Mouse (Mus musculus): ENCODE results near the gene Upf3b. TPM values are rescaled to one million over a fixed set of nuclear protein-coding genes. Genes with fewer than 3 reads are reported as not detected.
"Not testable (repeated sequence)": the region's sequence is repeated elsewhere in the genome, so short reads cannot be mapped to it uniquely, and the experiment has no call there.

Gene Upf3b
- polyA plus RNA-seq, 1 experiment = 37.8 TPM

- no peak for DNase-seq (ENCODE audit: low read depth)
- no peak for TF ChIP-seq CTCF (IDR thresholded peaks at IDR 0.05; ENCODE audit: borderline replicate concordance, extremely low read depth, insufficient read depth, insufficient read length)
Observed at GRCm38 (mm10) chrX:37109526-37110192, 463 bp downstream of the Upf3b start.

- TF ChIP-seq POLR2A (IDR thresholded peaks at IDR 0.05; ENCODE audit: borderline replicate concordance, extremely low read depth, insufficient read depth, insufficient read length, poor library complexity, severe bottlenecking) = no peak
- no peak for TF ChIP-seq CTCF (IDR thresholded peaks at IDR 0.05; ENCODE audit: borderline replicate concordance, extremely low read depth, insufficient read depth, insufficient read length)
- DNase-seq (ENCODE audit: low read depth) = no peak
Observed at GRCm38 (mm10) chrX:37103826-37104225, 6.3 kb downstream of the Upf3b start.

GRCm38 (mm10) chrX:37098681-37099080 lies 11.4 kb downstream of the Upf3b start:
- DNase-seq (ENCODE audit: low read depth) = no peak
- no peak for TF ChIP-seq POLR2A (IDR thresholded peaks at IDR 0.05; ENCODE audit: borderline replicate concordance, extremely low read depth, insufficient read depth, insufficient read length, poor library complexity, severe bottlenecking)
- no peak for TF ChIP-seq CTCF (IDR thresholded peaks at IDR 0.05; ENCODE audit: borderline replicate concordance, extremely low read depth, insufficient read depth, insufficient read length)

GRCm38 (mm10) chrX:37095106-37095768 lies 14.9 kb downstream of the Upf3b start:
- no peak for DNase-seq (ENCODE audit: low read depth)
- TF ChIP-seq POLR2A (IDR thresholded peaks at IDR 0.05; ENCODE audit: borderline replicate concordance, extremely low read depth, insufficient read depth, insufficient read length, poor library complexity, severe bottlenecking) = no peak
- no peak for TF ChIP-seq CTCF (IDR thresholded peaks at IDR 0.05; ENCODE audit: borderline replicate concordance, extremely low read depth, insufficient read depth, insufficient read length)

GRCm38 (mm10) chrX:37091457-37091856 lies 18.7 kb downstream of the Upf3b start:
- DNase-seq (ENCODE audit: low read depth) = no peak
- no peak for TF ChIP-seq POLR2A (IDR thresholded peaks at IDR 0.05; ENCODE audit: borderline replicate concordance, extremely low read depth, insufficient read depth, insufficient read length, poor library complexity, severe bottlenecking)
- no peak for TF ChIP-seq CTCF (IDR thresholded peaks at IDR 0.05; ENCODE audit: borderline replicate concordance, extremely low read depth, insufficient read depth, insufficient read length)

GRCm38 (mm10) chrX:37088778-37089177 lies 21.3 kb downstream of the Upf3b start:
- no peak for TF ChIP-seq CTCF (IDR thresholded peaks at IDR 0.05; ENCODE audit: borderline replicate concordance, extremely low read depth, insufficient read depth, insufficient read length)
- no peak for TF ChIP-seq POLR2A (IDR thresholded peaks at IDR 0.05; ENCODE audit: borderline replicate concordance, extremely low read depth, insufficient read depth, insufficient read length, poor library complexity, severe bottlenecking)
- DNase-seq (ENCODE audit: low read depth) = no peak

GRCm38 (mm10) chrX:37085665-37086064 lies 24.5 kb downstream of the Upf3b start:
- no peak for DNase-seq (ENCODE audit: low read depth)
- TF ChIP-seq POLR2A (IDR thresholded peaks at IDR 0.05; ENCODE audit: borderline replicate concordance, extremely low read depth, insufficient read depth, insufficient read length, poor library complexity, severe bottlenecking) (no peak), CTCF (IDR thresholded peaks at IDR 0.05; ENCODE audit: borderline replicate concordance, extremely low read depth, insufficient read depth, insufficient read length) (no peak)

GRCm38 (mm10) chrX:37084927-37085660 lies 25.0 kb downstream of the Upf3b start, which contains the start of gene Rpl39:
Gene Rpl39 (minus strand): TSS chrX:37085402.
- DNase-seq (ENCODE audit: low read depth) = peak; percentile 95
- TF ChIP-seq POLR2A (IDR thresholded peaks at IDR 0.05; ENCODE audit: borderline replicate concordance, extremely low read depth, insufficient read depth, insufficient read length, poor library complexity, severe bottlenecking) (peak; percentile 30; the same call in 1 of the 2 replicates), CTCF (IDR thresholded peaks at IDR 0.05; ENCODE audit: borderline replicate concordance, extremely low read depth, insufficient read depth, insufficient read length) (no peak)

- peak; percentile 56 for DNase-seq (ENCODE audit: low read depth)
Observed at GRCm38 (mm10) chrX:37084318-37084926, 25.7 kb downstream of the Upf3b start.

GRCm38 (mm10) chrX:37081194-37081593 lies 28.9 kb downstream of the Upf3b start:
- TF ChIP-seq POLR2A (IDR thresholded peaks at IDR 0.05; ENCODE audit: borderline replicate concordance, extremely low read depth, insufficient read depth, insufficient read length, poor library complexity, severe bottlenecking) (no peak), CTCF (IDR thresholded peaks at IDR 0.05; ENCODE audit: borderline replicate concordance, extremely low read depth, insufficient read depth, insufficient read length) (no peak)
- DNase-seq (ENCODE audit: low read depth) = no peak

More at GRCm38 (mm10) chrX:37084318-37084926, 25.7 kb downstream of the Upf3b start:
- TF ChIP-seq POLR2A (IDR thresholded peaks at IDR 0.05; ENCODE audit: borderline replicate concordance, extremely low read depth, insufficient read depth, insufficient read length, poor library complexity, severe bottlenecking) = no peak
- no peak for TF ChIP-seq CTCF (IDR thresholded peaks at IDR 0.05; ENCODE audit: borderline replicate concordance, extremely low read depth, insufficient read depth, insufficient read length)

- DNase-seq (ENCODE audit: low read depth) = not testable (repeated sequence)
Observed at GRCm38 (mm10) chrX:37080345-37080744, 29.8 kb downstream of the Upf3b start.
